Mouse (Mus musculus) megakaryocyte, embryonic 14.5 days (primary cell): Measurements from ENCODE around the gene Ccdc162. TPM values are rescaled to one million over a fixed set of nuclear protein-coding genes. Genes with fewer than 3 reads are reported as not detected.
A peak's percentile ranks its signal among the peaks of the same experiment; 100 is the strongest.

Experiments
- H3K27me3 ChIP-seq: replicated peaks from 2 replicates; pipeline ENCODE3; 2012; ENCODE audit warnings: inconsistent platforms
- H3K36me3 ChIP-seq: replicated peaks from 2 replicates; pipeline ENCODE3; 2012; ENCODE audit warnings: low read length, inconsistent platforms, mixed read lengths
- H3K4me1 ChIP-seq: 2 replicates; pipeline ENCODE4 v1.6.1; 2012; ENCODE audit warnings: inconsistent platforms
- H3K4me3 ChIP-seq: replicated peaks from 2 replicates; pipeline ENCODE3; 2012; ENCODE audit warnings: moderate library complexity, mild to moderate bottlenecking, inconsistent platforms
- H3K9me3 ChIP-seq: 2 replicates; pipeline ENCODE4 v1.6.1; 2012; ENCODE audit warnings: inconsistent platforms
- FLI1 ChIP-seq: IDR thresholded peaks from 2 replicates; pipeline ENCODE4 v1.6.1; 2012; ENCODE audit warnings: low read length, inconsistent platforms, mixed read lengths
- GATA1 ChIP-seq: IDR thresholded peaks from 3 replicates; pipeline ENCODE4 v1.6.1; 2012; ENCODE audit warnings: mixed read lengths, low read length, inconsistent platforms, borderline replicate concordance
- polyA plus RNA-seq: library from polyadenylated mRNA; stranded (reverse); fragments of >175 nt; gene quantifications from 2 replicates; pipeline ENCODE4 v1.2.3, GENCODE M21; 2012; ENCODE audit warnings: low replicate concordance; ENCODE audit not compliant: insufficient read depth

The Ccdc162 gene
- polyA plus RNA-seq: not detected in 2 replicates

DNA sequence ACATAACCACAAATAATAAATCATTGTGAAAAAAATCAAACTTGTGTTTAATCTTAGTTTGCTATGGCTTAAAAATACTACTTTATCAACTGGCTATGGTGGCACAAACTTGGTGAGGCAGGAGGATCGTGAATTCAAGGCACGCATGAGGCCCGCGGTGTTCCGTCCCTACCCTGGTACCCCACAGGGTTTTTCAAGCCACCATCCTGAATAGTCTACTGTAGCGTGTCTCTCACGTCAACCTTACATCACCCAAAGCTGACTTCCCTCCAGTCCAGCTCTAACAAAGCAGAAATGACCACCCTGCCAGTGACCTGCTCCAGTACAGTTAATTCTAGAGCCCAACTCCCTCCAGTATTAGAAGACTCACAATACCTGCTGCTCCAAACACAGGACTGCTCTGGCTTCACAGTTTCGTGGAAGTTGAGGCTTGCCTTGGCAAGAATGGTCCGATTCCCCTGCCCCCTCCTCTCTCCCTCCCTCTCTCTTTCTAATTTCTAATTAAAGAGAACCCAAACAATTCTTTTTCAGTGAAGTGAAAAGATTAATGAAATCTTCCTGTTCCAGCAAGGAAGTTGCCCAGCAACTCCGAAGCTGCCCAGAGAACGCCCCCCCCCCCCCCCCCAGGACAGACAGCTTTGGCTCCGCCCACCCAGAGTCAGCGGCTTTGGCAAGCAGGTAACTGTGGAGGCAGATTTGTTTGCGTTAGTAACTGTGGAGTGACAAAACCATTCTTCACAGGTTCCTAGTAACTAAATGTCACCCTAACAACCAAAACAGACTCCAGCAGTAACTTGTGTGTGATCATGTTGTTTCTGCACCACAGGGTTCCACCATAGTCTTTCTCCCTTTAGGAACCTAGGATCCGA lies at the start of gene Ccdc162:
Gene Ccdc162 (minus strand): TSS at position 606 of the 869 bp plus-strand sequence.
- H3K27me3 ChIP-seq: no peaks in the 10 kb centered on the region
- H3K9me3 ChIP-seq: no peaks in the 10 kb centered on the region
- no peaks in the 10 kb centered on the region for H3K4me1 ChIP-seq
- TF ChIP-seq FLI1 (no peak), GATA1 (no peak)
- peaks cover 20% of the 10 kb centered on the region for H3K36me3 ChIP-seq
- no peak within 1 kb of the TSS for H3K4me3 ChIP-seq

DNA sequence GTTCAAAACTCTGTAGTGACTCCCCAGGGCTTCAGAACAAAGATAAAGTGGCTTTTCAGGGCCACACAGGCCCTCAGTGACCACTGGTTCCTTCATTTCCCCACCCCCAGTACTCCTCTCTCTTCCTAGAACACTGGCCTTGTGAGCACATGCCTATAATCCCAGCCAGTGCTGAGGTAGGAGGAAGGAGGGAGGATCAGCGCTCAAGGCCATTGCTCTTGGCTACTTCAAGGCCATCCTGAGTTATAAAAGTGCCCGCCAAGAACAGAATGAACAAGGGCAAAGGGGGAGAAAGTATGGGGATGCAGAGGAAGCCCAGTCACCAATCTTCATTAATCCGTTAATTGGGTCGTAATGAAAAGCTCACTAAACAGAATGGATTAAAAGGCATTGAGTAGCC lies 49.2 kb upstream of the Ccdc162 start:
- peaks cover 19% of the 10 kb centered on the region for H3K4me1 ChIP-seq
- TF ChIP-seq FLI1 (no peak), GATA1 (no peak)

DNA sequence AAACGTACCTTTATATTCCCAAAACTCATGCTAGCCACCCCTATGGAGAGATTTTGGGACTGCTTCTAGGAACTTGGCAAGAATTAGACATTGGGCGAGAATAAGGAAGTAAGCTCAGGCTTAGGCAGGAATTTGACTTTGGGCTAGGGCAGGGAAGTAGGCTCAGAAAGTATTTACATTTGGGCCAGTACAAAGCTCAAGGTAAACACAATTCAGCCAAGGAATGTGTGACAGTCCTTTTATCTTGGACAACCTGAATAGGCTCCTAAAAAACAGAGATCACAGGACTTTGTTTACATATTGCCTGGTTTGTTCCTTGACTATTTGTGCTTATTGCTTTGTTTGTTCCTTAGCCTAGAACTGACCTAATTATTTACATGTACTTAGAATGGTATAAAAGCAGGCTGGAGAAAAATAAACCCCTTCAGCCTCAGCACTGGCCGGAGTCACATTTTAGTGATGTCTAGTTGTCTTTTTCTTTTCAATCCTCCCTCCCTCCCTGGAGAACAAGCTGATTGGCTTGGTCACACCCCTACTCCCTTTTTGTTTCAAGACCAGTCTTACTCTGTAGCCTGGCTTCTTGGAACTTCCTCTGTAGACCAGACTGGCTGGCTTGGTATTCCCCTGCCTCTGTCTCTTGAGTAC lies 47.4 kb upstream of the Ccdc162 start:
- TF ChIP-seq GATA1 (no peak), FLI1 (no peak)
- no peaks in the 10 kb centered on the region; the same call in 1 of the 2 replicates for H3K9me3 ChIP-seq
- peaks cover 31% of the 10 kb centered on the region for H3K4me1 ChIP-seq
- peaks cover 12% of the 10 kb centered on the region for H3K36me3 ChIP-seq
- no peaks in the 10 kb centered on the region for H3K27me3 ChIP-seq
- no peak overlapping the region for H3K4me3 ChIP-seq

More for the DNA sequence above, 49.2 kb upstream of the Ccdc162 start:
- Histone ChIP-seq H3K36me3 (peaks cover 17% of the 10 kb centered on the region), H3K9me3 (peaks cover 3% of the 10 kb centered on the region; the same call in 1 of the 2 replicates), H3K4me3 (no peak overlapping the region), H3K27me3 (no peaks in the 10 kb centered on the region)

DNA sequence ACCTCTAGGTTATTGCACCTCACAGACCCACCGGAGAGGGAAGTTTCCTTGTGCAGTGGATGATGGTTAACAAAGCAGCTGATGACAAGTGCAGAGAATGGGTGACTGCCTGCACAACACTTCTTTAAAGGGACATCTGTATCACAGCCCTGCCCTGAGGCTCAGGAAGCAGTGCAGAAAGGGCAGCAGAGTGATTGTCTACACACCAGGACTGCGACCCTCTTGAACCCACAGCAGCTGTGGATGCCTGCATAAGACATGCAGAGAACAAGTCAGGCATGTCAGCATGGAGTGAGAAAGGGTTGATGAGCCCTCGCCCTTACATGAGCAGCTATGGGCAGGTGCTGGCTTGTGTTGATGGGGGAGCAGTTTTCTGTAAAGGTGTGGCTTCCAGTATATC lies 44.4 kb upstream of the Ccdc162 start:
- Histone ChIP-seq H3K27me3 (no peaks in the 10 kb centered on the region), H3K4me1 (peaks cover 31% of the 10 kb centered on the region), H3K9me3 (no peaks in the 10 kb centered on the region; the same call in 1 of the 2 replicates), H3K36me3 (peaks cover 5% of the 10 kb centered on the region), H3K4me3 (no peak overlapping the region)
- TF ChIP-seq GATA1: no peak
- TF ChIP-seq FLI1: no peak

DNA sequence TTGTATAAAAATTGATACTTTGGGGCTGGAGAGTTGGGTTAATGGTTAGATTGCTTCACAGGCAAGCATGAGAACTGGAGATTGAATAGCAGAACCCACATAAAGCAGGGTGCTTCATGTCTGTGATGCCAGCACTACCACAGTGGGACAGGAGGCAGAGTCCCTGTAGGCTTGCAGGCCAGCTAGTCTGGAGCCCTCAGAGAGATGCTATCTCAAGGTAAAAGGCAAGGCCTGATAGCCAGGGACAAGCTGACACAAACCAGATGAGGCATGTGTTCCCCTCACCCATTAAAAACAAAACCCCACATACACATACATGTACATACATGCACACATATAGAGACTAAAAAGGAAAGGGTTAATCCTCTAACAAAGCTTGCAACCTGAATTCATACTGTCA lies 41.6 kb upstream of the Ccdc162 start:
- H3K9me3 ChIP-seq: no peaks in the 10 kb centered on the region
- peaks cover 5% of the 10 kb centered on the region for H3K36me3 ChIP-seq
- no peak for TF ChIP-seq FLI1
- TF ChIP-seq GATA1: no peak
- no peak overlapping the region for H3K4me3 ChIP-seq
- H3K27me3 ChIP-seq: no peaks in the 10 kb centered on the region
- peaks cover 27% of the 10 kb centered on the region for H3K4me1 ChIP-seq

DNA sequence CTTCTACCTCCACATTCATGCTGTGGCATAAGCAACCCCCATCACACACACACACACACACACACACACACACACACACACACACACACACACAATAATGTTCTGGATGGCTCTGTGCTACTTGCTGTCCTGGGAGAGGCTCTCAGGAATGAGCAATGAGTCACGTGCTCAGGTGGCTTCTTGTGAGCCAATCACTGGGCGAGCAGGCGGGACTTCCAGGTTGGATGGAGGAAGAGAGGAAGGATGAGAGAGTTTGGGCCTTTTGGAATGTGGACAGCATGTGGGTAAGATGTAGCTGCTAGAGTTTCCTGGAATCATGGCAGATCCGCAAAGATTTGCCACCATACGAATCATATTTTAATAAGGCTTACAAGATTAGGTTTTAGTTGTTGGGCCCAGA lies 40.8 kb upstream of the Ccdc162 start:
- H3K36me3 ChIP-seq: peaks cover 5% of the 10 kb centered on the region
- H3K27me3 ChIP-seq: no peaks in the 10 kb centered on the region
- no peak overlapping the region for H3K4me3 ChIP-seq
- TF ChIP-seq FLI1: no peak
- no peak for TF ChIP-seq GATA1
- H3K9me3 ChIP-seq: no peaks in the 10 kb centered on the region
- peaks cover 27% of the 10 kb centered on the region for H3K4me1 ChIP-seq

DNA sequence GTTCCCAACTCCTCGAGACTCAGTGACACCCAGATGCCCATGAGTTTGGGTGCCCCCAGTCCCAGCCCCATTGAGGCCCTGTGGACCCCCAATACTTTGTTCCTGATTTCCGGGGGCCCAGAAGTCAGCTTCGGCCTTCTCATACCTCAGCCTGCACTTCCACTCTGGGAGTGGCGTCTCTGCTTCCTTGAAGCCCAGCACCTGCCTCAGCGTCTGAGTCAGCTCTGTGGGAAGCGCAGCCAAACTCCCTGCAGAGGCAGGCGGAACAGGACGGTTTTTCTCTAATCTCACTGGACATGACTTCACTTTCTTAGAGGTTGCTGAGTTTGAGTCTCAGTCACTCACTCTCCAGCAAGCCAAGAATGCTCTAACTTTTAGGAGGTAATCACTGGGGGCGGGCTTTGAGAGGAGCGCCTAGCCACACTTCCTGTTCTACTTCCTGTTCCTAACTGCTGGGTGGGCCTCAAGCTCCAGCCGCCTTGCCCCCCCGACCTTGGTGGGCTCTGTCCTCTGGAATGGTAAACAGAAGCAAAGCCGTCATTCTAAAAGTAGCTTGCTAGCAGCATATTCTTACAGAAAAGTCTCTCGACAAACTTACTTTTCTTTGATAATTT lies 35.5 kb upstream of the Ccdc162 start:
- TF ChIP-seq FLI1 (no peak), GATA1 (no peak)
- no peaks in the 10 kb centered on the region for H3K27me3 ChIP-seq
- H3K4me3 ChIP-seq: peak overlapping the region; percentile 59

DNA sequence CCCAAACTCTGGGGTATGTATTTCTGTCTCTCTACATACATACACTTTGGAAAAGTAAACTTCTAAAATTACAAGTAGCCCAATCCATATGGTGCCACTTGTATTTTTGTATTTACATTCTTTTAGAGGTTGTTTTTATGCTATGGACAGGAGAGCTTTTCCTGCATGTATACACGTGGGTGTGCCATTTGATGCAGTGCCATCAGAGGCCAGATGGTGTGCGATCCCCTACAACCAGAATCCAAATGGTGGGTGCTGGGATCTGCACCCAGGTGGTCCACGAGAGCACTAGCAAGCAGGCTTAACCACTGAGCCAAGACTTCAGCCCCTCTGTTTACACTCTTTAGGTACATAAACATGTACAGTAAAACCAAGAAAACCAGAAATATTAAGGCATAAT lies 32.9 kb upstream of the Ccdc162 start:
- H3K27me3 ChIP-seq: no peaks in the 10 kb centered on the region
- H3K9me3 ChIP-seq: no peaks in the 10 kb centered on the region
- H3K4me1 ChIP-seq: peaks cover 50% of the 10 kb centered on the region
- no peak overlapping the region for H3K4me3 ChIP-seq
- TF ChIP-seq FLI1 (no peak), GATA1 (no peak)
- peaks cover 9% of the 10 kb centered on the region for H3K36me3 ChIP-seq

More for the DNA sequence above, 35.5 kb upstream of the Ccdc162 start:
- peaks cover 5% of the 10 kb centered on the region for H3K36me3 ChIP-seq
- peaks cover 28% of the 10 kb centered on the region for H3K4me1 ChIP-seq
- no peaks in the 10 kb centered on the region for H3K9me3 ChIP-seq

DNA sequence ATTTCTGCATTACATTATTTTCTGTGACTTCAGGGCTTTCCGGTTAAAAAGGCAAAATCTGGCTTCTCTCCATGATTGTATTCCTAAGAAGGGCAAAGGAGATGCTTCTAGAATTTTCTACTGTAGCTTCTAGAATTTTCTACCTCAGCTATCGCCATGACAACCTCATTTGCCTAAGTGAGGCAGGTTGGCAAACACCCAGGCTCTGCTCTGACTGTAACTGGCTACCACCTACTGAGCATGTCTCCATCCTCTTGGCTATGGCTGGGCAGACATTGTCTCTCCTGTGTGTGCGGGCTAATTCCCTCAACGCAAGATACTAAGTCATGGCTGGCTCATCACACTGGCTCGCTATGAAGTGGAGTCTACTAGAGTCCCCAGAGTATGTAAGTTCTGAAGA lies 30.1 kb upstream of the Ccdc162 start:
- Histone ChIP-seq H3K4me3 (no peak overlapping the region), H3K36me3 (peaks cover 29% of the 10 kb centered on the region), H3K27me3 (no peaks in the 10 kb centered on the region), H3K9me3 (no peaks in the 10 kb centered on the region), H3K4me1 (peaks cover 40% of the 10 kb centered on the region)
- no peak for TF ChIP-seq GATA1
- TF ChIP-seq FLI1: no peak
